Mouse (Mus musculus) T-helper 17 cell (primary cell): ENCODE data around the gene Adprhl2.

Source experiments
- in situ Hi-C, 2 experiments: fragments of 300-600 bp; cut with MboI, MseI; formaldehyde crosslinking; loops; 1 replicate in 1 of 2; 2 replicates in 1 of 2; pipeline ENCODE4 v1.15.1; 2025; ENCODE audit warnings: high pct_unique_total_duplicates in 2 of 2

Gene Adprhl2

GRCm38 (mm10) chr4:126306827-126307226 is 14.7 kb downstream of the Adprhl2 start:
- in situ Hi-C loops: loop anchor here (5.0 kb wide), 3 partner anchors 35 to 80 kb away; no protein-coding TSS in a partner anchor

GRCm38 (mm10) chr4:126306058-126306457 is 15.4 kb downstream of the Adprhl2 start:
- in situ Hi-C loops: loop anchor here (5.0 kb wide), 3 partner anchors 34 to 79 kb away; no protein-coding TSS in a partner anchor

GRCm38 (mm10) chr4:126305428-126305827 is 16.1 kb downstream of the Adprhl2 start:
- in situ Hi-C loops: loop anchor here (5.0 kb wide), 3 partner anchors 33 to 78 kb away; no protein-coding TSS in a partner anchor

GRCm38 (mm10) chr4:126303877-126304276 is 17.6 kb downstream of the Adprhl2 start:
- in situ Hi-C loops: no loop called here

GRCm38 (mm10) chr4:126301584-126302309 is 19.8 kb downstream of the Adprhl2 start:
- in situ Hi-C loops: no loop called here

- in situ Hi-C loops: no loop called here
These were observed 20.5 kb downstream of the Adprhl2 start for GRCm38 (mm10) chr4:126300916-126301583.

- in situ Hi-C loops: no loop called here
These were observed 24.8 kb downstream of the Adprhl2 start for GRCm38 (mm10) chr4:126296617-126297101.

GRCm38 (mm10) chr4:126295937-126296336 is 25.6 kb downstream of the Adprhl2 start:
- in situ Hi-C loops: no loop called here

- in situ Hi-C loops: no loop called here
These were observed 26.4 kb downstream of the Adprhl2 start for GRCm38 (mm10) chr4:126295152-126295551.

- in situ Hi-C loops: no loop called here
These were observed 30.3 kb downstream of the Adprhl2 start for GRCm38 (mm10) chr4:126291196-126291595.

GRCm38 (mm10) chr4:126290314-126290713 is 31.2 kb downstream of the Adprhl2 start:
- in situ Hi-C loops: no loop called here

GRCm38 (mm10) chr4:126288085-126288666 is 33.3 kb downstream of the Adprhl2 start:
- in situ Hi-C loops: no loop called here

GRCm38 (mm10) chr4:126287302-126287995 is 34.1 kb downstream of the Adprhl2 start:
- in situ Hi-C loops: no loop called here

- in situ Hi-C loops: no loop called here
These were observed 35.0 kb downstream of the Adprhl2 start, which contains the start of gene Col8a2 for GRCm38 (mm10) chr4:126286492-126286891. Col8a2 (plus strand) TSS chr4:126286793.

GRCm38 (mm10) chr4:126283582-126283981 is 37.9 kb downstream of the Adprhl2 start:
- in situ Hi-C loops: no loop called here

GRCm38 (mm10) chr4:126281706-126282105 is 39.8 kb downstream of the Adprhl2 start:
- in situ Hi-C loops: no loop called here

- in situ Hi-C loops: no loop called here
These were observed 42.5 kb downstream of the Adprhl2 start for GRCm38 (mm10) chr4:126278961-126279360.

- in situ Hi-C loops: no loop called here
These were observed 43.0 kb downstream of the Adprhl2 start for GRCm38 (mm10) chr4:126278565-126278915.

GRCm38 (mm10) chr4:126277906-126278564 is 43.5 kb downstream of the Adprhl2 start:
- in situ Hi-C loops: no loop called here

- in situ Hi-C loops: no loop called here
These were observed 45.8 kb downstream of the Adprhl2 start for GRCm38 (mm10) chr4:126275681-126276131.

- in situ Hi-C loops: no loop called here
These were observed 46.4 kb downstream of the Adprhl2 start for GRCm38 (mm10) chr4:126275081-126275480.
